Mouse (Mus musculus): ENCODE data around the gene Stra6.

DNA sequence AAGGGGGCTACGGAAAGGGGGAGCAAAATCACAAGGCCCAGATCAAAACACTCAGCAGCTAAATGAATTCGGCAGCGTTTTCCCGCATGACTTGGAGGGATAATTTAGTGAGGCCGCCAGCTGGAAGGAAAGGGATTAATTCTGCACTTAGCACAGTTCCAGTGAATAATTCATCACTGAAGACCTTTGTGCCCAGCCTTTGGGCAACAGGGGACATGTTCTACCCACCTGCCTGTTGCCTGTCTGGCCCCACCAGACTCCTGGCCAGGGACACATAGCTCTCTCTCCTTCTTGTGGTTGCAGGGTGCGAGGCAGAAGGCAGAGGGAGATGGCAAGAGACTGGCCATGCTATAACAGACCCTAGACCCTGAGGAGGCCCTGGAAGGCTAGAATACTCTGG, 1.9 kb downstream of the Stra6 start:
- TF ChIP-seq EP300 (IDR thresholded peaks at IDR 0.05; ENCODE audit: low read length) = no peak
- no peak for TF ChIP-seq USF1 (IDR thresholded peaks at IDR 0.05; ENCODE audit: low read depth, low read length)
- TF ChIP-seq ZMIZ1 (IDR thresholded peaks at IDR 0.05; ENCODE audit: low read depth, low read length) = no peak
- TF ChIP-seq CTCF (conservative IDR thresholded peaks at IDR 0.05 in 1 of 2, IDR thresholded peaks at IDR 0.05 in 1 of 2; ENCODE audit: low read depth in 2 of 2, low read length in 2 of 2) = no peak

Measured in CH12.LX (cell line).